Mouse (Mus musculus) MEL (cell line): Measurements from ENCODE around the gene Tmem242. TPM values are rescaled to one million over a fixed set of nuclear protein-coding genes. Genes with fewer than 3 reads are reported as not detected.

ENCODE experiments used
- DNase-seq: peaks from one replicate; pipeline ENCODE4 v3.0.0; 2011; ENCODE audit warnings: low read depth, low spot score
- H3K27ac ChIP-seq: 2 replicates; pipeline ENCODE4 v1.5.1; 2012; ENCODE audit warnings: low read depth, mild to moderate bottlenecking, control low read depth, low read length, moderate library complexity; ENCODE audit not compliant: control insufficient read depth
- H3K27me3 ChIP-seq, 2 experiments: fragments of 150-350 bp in 1 of 2; sonication (generic) in 1 of 2; 2 replicates each; pipeline ENCODE4 v1.6.1; 2012; ENCODE audit warnings: low read length in 2 of 2, mild to moderate bottlenecking in 2 of 2, improper control_type of control experiment in 1 of 2, moderate library complexity in 1 of 2; ENCODE audit not compliant: insufficient read depth in 2 of 2, control insufficient read depth in 1 of 2
- H3K36me3 ChIP-seq, 2 experiments: 2 replicates each; pipeline ENCODE4 v1.6.1; 2012 to 2014; ENCODE audit warnings: low read length in 2 of 2, improper control_type of control experiment in 1 of 2, inconsistent platforms in 1 of 2, mild to moderate bottlenecking in 1 of 2; ENCODE audit not compliant: insufficient read depth in 2 of 2, control insufficient read depth in 1 of 2
- H3K4me1 ChIP-seq, 2 experiments: fragments of 150-350 bp in 1 of 2; sonication (generic) in 1 of 2; 2 replicates each; pipeline ENCODE4 v1.6.1; 2012; ENCODE audit warnings: low read length in 2 of 2, improper control_type of control experiment in 1 of 2, mild to moderate bottlenecking in 1 of 2; ENCODE audit not compliant: insufficient read depth in 2 of 2, control insufficient read depth in 1 of 2
- H3K4me3 ChIP-seq, 2 experiments: fragments of 150-350 bp in 1 of 2; sonication (generic) in 1 of 2; 2 replicates each; pipeline ENCODE4 v1.5.1; 2012; ENCODE audit warnings: low read depth in 2 of 2, low read length in 2 of 2, mild to moderate bottlenecking in 2 of 2, moderate library complexity in 2 of 2, control low read depth in 1 of 2, improper control_type of control experiment in 1 of 2; ENCODE audit not compliant: control insufficient read depth in 1 of 2, insufficient read depth in 1 of 2
- H3K79me2 ChIP-seq: 2 replicates; pipeline ENCODE4 v1.6.1; 2012; ENCODE audit warnings: mild to moderate bottlenecking, low read length, moderate library complexity; ENCODE audit not compliant: control insufficient read depth, poor library complexity, insufficient read depth
- H3K9ac ChIP-seq: 2 replicates; pipeline ENCODE4 v1.6.1; 2012; ENCODE audit warnings: low read depth, mild to moderate bottlenecking, control low read depth, low read length, moderate library complexity; ENCODE audit not compliant: control insufficient read depth, poor library complexity, severe bottlenecking
- H3K9me3 ChIP-seq: fragments of 150-350 bp; sonication (generic); replicated peaks from 2 replicates; pipeline ENCODE4 v1.6.1; 2012; ENCODE audit warnings: mild to moderate bottlenecking, low read length, improper control_type of control experiment, moderate library complexity; ENCODE audit not compliant: insufficient read depth
- BHLHE40 ChIP-seq: IDR thresholded peaks from 2 replicates; pipeline ENCODE4 v1.6.1; 2012; ENCODE audit warnings: low read depth, mild to moderate bottlenecking, inconsistent platforms, low read length, improper control_type of control experiment, borderline replicate concordance
- CHD1 ChIP-seq: IDR thresholded peaks from 2 replicates; pipeline ENCODE4 v1.6.1; 2012; ENCODE audit warnings: low read depth, mild to moderate bottlenecking, inconsistent platforms, low read length, improper control_type of control experiment
- CHD2 ChIP-seq: IDR thresholded peaks from 2 replicates; pipeline ENCODE4 v1.6.1; 2011; ENCODE audit warnings: low read length, improper control_type of control experiment
- ELF1 ChIP-seq: IDR thresholded peaks from 2 replicates; pipeline ENCODE4 v1.6.1; 2014; ENCODE audit warnings: low read depth, mild to moderate bottlenecking, inconsistent platforms, low read length, improper control_type of control experiment, moderate library complexity
- ETS1 ChIP-seq: IDR thresholded peaks from 2 replicates; pipeline ENCODE4 v1.6.1; 2012; ENCODE audit warnings: low read depth, mild to moderate bottlenecking, inconsistent platforms, low read length, improper control_type of control experiment, moderate library complexity
- MAX ChIP-seq: IDR thresholded peaks from 2 replicates; pipeline ENCODE4 v1.6.1; 2011; ENCODE audit warnings: low read length, improper control_type of control experiment
- MAZ ChIP-seq: IDR thresholded peaks from 2 replicates; pipeline ENCODE4 v1.6.1; 2012; ENCODE audit warnings: low read depth, mild to moderate bottlenecking, inconsistent platforms, low read length, improper control_type of control experiment
- MXI1 ChIP-seq: IDR thresholded peaks from 2 replicates; pipeline ENCODE4 v1.6.1; 2011; ENCODE audit warnings: mild to moderate bottlenecking, low read depth, low read length, improper control_type of control experiment
- NRF1 ChIP-seq: IDR thresholded peaks from 2 replicates; pipeline ENCODE4 v1.6.1; 2014; ENCODE audit warnings: low read depth, mild to moderate bottlenecking, inconsistent platforms, low read length, improper control_type of control experiment, moderate library complexity; ENCODE audit not compliant: poor library complexity, insufficient read depth, severe bottlenecking
- POLR2AphosphoS2 ChIP-seq: IDR thresholded peaks from 2 replicates; pipeline ENCODE4 v1.6.1; 2011; ENCODE audit warnings: low read length, improper control_type of control experiment
- POLR2AphosphoS5 ChIP-seq: IDR thresholded peaks from 2 replicates; pipeline ENCODE4 v1.6.1; 2012; ENCODE audit warnings: low read depth, borderline replicate concordance, mild to moderate bottlenecking, inconsistent platforms, low read length, moderate library complexity, mixed read lengths
- SMC3 ChIP-seq: IDR thresholded peaks from 2 replicates; pipeline ENCODE4 v1.6.1; 2011; ENCODE audit warnings: low read depth, low read length, improper control_type of control experiment
- TAL1 ChIP-seq: IDR thresholded peaks from 2 replicates; pipeline ENCODE4 v1.6.1; 2012; ENCODE audit warnings: mild to moderate bottlenecking, inconsistent platforms, low read length, moderate library complexity, mixed read lengths
- TBP ChIP-seq: IDR thresholded peaks from 2 replicates; pipeline ENCODE4 v1.8.0; 2011; ENCODE audit warnings: low read depth, low read length, improper control_type of control experiment
- TCF12 ChIP-seq: IDR thresholded peaks from 2 replicates; pipeline ENCODE4 v1.6.1; 2014; ENCODE audit warnings: low read depth, mild to moderate bottlenecking, inconsistent platforms, low read length, improper control_type of control experiment, moderate library complexity
- USF1 ChIP-seq: IDR thresholded peaks from 2 replicates; pipeline ENCODE4 v1.6.1; 2014; ENCODE audit warnings: low read depth, mild to moderate bottlenecking, inconsistent platforms, low read length, improper control_type of control experiment, moderate library complexity
- ZKSCAN1 ChIP-seq: IDR thresholded peaks from 2 replicates; pipeline ENCODE4 v1.6.1; 2012; ENCODE audit warnings: low read depth, mild to moderate bottlenecking, inconsistent platforms, low read length, improper control_type of control experiment, moderate library complexity
- ZNF384 ChIP-seq: IDR thresholded peaks from 2 replicates; pipeline ENCODE4 v1.6.1; 2012; ENCODE audit warnings: low read depth, mild to moderate bottlenecking, inconsistent platforms, low read length, improper control_type of control experiment
- polyA plus RNA-seq, 2 experiments: library from polyadenylated mRNA; stranded (reverse) in 1 of 2; unstranded in 1 of 2; fragments of >175 nt in 1 of 2; fragments of >200 nt in 1 of 2; gene quantifications; 2 replicates each; pipeline versions ENCODE4 v1.2.1 to v1.2.4; 2012; ENCODE audit warnings: low replicate concordance in 2 of 2, low read depth in 1 of 2; ENCODE audit not compliant: insufficient read length in 2 of 2, insufficient read depth in 1 of 2, missing spikeins in 1 of 2
- total RNA-seq: library from RNA; depleted of rRNA; stranded (reverse); fragments of 300-350 nt; gene quantifications from 2 replicates; pipeline ENCODE4 v1.2.3, GENCODE M21; 2012

Gene Tmem242
- total and polyA plus RNA-seq, 3 experiments = 27.0 to 49.2 TPM; not detected in 1

GRCm38 (mm10) chr17:5425204-5425603, 14.9 kb downstream of the Tmem242 start:
- peaks cover 0 to 8% of the 10 kb centered on the region in 2 experiments; a peak in 3 of 4 replicates for H3K36me3 ChIP-seq
- no peak overlapping the region for H3K4me3 ChIP-seq
- H3K9me3 ChIP-seq = no peaks in the 10 kb centered on the region
- H3K4me1 ChIP-seq = peaks cover 0 to 5% of the 10 kb centered on the region in 2 experiments; a peak in 2 of 4 replicates
- TF ChIP-seq POLR2AphosphoS5 (no peak), CHD1 (no peak), BHLHE40 (no peak), USF1 (no peak), POLR2AphosphoS2 (no peak), MAX (no peak), NRF1 (no peak), MXI1 (no peak), SMC3 (no peak), CHD2 (no peak), ETS1 (no peak), ZKSCAN1 (no peak), TCF12 (no peak), TAL1 (no peak)
- TF ChIP-seq, all 39 proteins: peak for 0
- Histone ChIP-seq H3K27me3 (no peaks in the 10 kb centered on the region), H3K27ac (no peak overlapping the region), H3K79me2 (peaks cover 1% of the 10 kb centered on the region; the same call in 1 of the 2 replicates), H3K9ac (no peak overlapping the region)
- DNase-seq = no peak

DNA sequence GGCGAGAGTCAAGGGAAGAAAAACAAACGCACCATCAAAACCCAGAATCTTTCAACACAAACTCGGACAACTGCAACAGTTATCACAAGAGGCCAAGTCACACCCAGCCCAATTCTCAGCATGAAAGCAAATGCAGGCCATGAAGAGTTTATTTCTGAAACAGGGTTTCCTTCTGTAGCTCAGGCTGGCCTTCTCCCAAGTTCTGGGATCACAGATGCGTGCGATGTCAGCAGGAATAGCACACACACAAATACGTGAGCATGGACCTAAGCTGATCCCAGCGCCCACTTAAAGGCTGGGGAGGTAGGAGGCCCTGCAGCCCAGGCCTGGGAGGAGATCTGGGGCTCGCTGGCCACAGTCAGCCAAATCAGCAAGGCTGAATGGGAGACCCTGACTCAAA, 15.9 kb downstream of the Tmem242 start:
- Histone ChIP-seq H3K36me3 (peaks cover 0 to 8% of the 10 kb centered on the region in 2 experiments; a peak in 3 of 4 replicates), H3K4me1 (peaks cover 0 to 5% of the 10 kb centered on the region in 2 experiments; a peak in 2 of 4 replicates), H3K27ac (no peak overlapping the region), H3K27me3 (no peaks in the 10 kb centered on the region), H3K9me3 (no peaks in the 10 kb centered on the region), H3K9ac (no peak overlapping the region), H3K4me3 (no peak overlapping the region), H3K79me2 (peaks cover 1% of the 10 kb centered on the region; the same call in 1 of the 2 replicates)
- TF ChIP-seq MAZ = no peak
- no peak for TF ChIP-seq ELF1
- TF ChIP-seq USF1 = no peak
- TF ChIP-seq TCF12 = no peak
- TF ChIP-seq ETS1 = no peak
- TF ChIP-seq TAL1 = no peak
- TF ChIP-seq TBP = no peak
- no peak for TF ChIP-seq CHD1
- TF ChIP-seq POLR2AphosphoS2 = no peak
- no peak for TF ChIP-seq ZKSCAN1
- TF ChIP-seq MXI1 = no peak
- no peak for TF ChIP-seq ZNF384
- no peak for TF ChIP-seq MAX
- no peak for DNase-seq
